Mouse (Mus musculus) bone marrow macrophage, adult 2 months (primary cell): ENCODE measurements at regions not wholly inside any gene's neighbourhood (a gene's known extent, or its start where the extent isn't known, plus 50 kb on each side); places are given as distances from the start of the nearest gene placed in this dataset.
A peak's percentile ranks its signal among the peaks of the same experiment; 100 is the strongest.

Source experiments
- CTCF ChIP-seq: IDR thresholded peaks from 2 replicates; pipeline ENCODE4 v1.5.1; 2012; ENCODE audit warnings: low read depth, mild to moderate bottlenecking, low read length, moderate library complexity
- POLR2A ChIP-seq: IDR thresholded peaks from 2 replicates; pipeline ENCODE4 v1.6.1; 2012; ENCODE audit warnings: mild to moderate bottlenecking, low read depth, low read length, borderline replicate concordance

DNA sequence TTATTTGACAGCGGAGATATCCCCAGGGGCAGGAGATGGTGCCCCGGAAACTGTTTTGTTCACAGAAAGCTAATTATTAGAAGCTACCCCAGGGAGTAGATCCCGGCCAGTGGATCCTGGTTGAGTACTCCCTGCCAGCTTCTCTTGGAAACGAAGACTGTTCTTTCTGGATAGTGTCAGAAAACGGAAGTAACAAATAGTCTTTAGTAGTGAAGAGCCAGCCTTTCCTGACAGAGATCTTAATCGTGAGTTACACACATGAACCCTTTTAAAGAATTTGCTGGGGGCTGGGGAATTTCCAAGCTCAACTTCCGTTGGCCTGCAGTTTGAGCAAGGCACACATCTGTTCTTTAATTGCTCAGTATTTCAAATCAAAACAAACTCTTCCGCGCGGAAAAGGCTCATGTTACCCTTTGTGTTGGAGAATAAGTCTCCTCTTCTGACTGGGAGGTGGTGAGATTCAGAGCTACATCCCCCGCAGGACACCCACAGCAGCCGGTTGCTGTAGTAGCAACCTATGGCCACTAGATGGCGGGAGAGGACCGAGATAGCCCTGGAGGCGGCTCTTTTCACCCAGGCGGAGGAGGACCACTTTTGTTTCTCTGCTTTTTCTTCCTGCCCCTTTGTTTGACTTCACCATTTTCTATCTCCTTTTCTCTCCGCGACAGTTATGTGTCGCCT lies 137.6 kb upstream of the Slc24a2 start:
- TF ChIP-seq CTCF (peak; percentile 94), POLR2A (no peak)
